Mouse (Mus musculus): ENCODE results near the gene Pou4f2. TPM values are rescaled to one million over a fixed set of nuclear protein-coding genes. Genes with fewer than 3 reads are reported as not detected.

The Pou4f2 gene
- not detected in 2 replicates for polyA plus RNA-seq (2012; rRNA removed)

DNA sequence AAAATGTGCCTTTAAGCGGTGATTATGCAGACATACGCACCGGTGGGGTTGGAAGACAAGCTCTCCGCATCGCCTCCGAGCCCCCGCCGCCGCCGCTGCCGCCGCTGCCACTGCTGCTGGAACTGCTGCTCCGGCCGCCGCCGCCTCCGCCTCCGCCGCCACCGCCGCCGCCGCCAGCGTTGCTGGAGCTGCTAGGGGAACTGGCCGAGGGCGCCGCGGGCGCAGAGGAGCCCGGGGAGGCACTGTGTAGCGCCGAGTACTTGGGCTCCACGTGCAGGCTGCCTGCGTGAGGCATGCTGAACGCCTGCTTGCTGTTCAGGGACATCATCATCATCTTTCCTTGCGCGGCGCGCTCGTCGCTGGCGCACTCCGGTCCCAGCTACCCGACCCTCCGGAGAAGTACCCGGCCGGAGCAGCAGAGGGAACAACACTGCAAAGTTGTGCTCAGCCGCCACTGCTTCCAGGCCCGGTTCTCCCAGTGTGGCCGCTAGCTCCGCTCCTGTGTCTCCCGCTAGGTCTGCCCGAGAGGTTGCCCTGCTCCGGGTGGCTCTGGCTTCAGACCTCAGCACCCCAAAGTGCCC is at the start of gene Pou4f2:
Gene Pou4f2, minus strand, starts transcription at position 575 of the 581 bp plus-strand sequence.
- Histone ChIP-seq H3K4me1 (ENCODE audit: control insufficient read depth, insufficient read depth, low read length) (no peaks in the 10 kb centered on the region), H3K27ac (ENCODE audit: insufficient read depth, low read length) (no peak within 1 kb of the TSS), H3K4me3 (ENCODE audit: insufficient read depth, low read length) (0 out of 2 replicates have a peak within 1 kb of the TSS, but pooled peaks have one; percentile 28)
- TF ChIP-seq CTCF (IDR thresholded peaks at IDR 0.05; ENCODE audit: extremely low read depth, insufficient read depth, low read length): no peak
- no peak for TF ChIP-seq POLR2A (IDR thresholded peaks at IDR 0.05; ENCODE audit: extremely low read depth, insufficient read depth, low read length)

DNA sequence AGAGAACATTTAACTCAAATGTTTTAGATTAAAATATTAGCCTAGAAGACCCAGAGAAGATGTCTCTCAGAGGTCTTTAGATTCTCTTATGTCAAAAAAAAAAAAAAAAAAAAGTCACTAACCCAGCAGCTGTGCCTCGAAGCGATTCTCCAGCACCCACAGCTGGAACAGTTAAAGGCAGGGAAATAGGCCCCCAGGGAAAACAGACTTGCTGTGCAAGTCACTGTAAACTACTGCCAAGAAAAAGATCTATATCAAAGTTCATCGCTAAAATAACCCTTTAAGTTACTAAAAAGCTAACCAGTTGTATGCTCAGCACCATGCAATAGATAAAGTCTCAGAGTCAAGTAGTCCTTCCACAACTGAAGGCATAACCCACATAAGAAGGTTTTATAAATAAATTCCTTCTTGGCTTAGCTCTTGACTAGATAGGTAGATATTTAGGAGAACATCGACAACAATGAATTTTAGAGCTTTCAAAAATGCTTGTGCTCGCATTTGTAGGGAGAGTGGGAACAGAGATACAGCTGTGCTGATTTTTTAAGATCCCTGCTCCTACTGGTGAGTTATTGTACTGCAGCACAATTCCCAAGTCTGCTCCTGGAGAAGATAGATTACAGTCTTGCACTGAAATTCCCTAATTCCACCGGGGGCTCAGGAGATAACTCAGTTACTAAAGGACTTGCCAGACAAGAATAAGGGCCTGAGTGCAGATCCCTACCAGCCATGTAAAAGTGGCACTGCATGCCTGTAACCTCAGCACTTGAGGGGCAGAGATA is 40.8 kb upstream of the Pou4f2 start:
- Histone ChIP-seq H3K4me1 (ENCODE audit: control insufficient read depth, insufficient read depth, low read length) (no peaks in the 10 kb centered on the region), H3K27ac (ENCODE audit: insufficient read depth, low read length) (no peak overlapping the region), H3K4me3 (ENCODE audit: insufficient read depth, low read length) (no peak overlapping the region)
- TF ChIP-seq POLR2A (IDR thresholded peaks at IDR 0.05; ENCODE audit: extremely low read depth, insufficient read depth, low read length) (no peak), CTCF (IDR thresholded peaks at IDR 0.05; ENCODE audit: extremely low read depth, insufficient read depth, low read length) (peak; percentile 4; the same call in 1 of the 2 replicates)

DNA sequence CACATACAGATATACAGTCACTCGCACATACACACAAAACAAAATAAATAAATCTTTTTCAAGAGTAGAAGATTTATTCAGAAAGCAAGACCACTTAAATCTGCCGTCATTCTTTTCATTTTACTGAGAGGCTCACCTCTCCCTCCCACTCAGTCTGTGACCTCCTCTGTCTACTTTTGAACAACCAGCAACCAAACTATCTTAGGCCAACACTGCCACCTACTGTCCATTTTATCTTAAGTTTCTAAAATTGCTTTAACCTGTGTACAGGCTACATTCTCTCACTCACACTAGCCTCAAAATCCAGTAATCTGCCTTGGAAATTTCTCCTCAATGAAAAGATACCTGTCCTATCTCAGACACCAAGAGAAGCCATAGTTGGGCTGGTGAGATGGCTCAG is 31.4 kb upstream of the Pou4f2 start:
- TF ChIP-seq CTCF (IDR thresholded peaks at IDR 0.05; ENCODE audit: extremely low read depth, insufficient read depth, low read length) (no peak), POLR2A (IDR thresholded peaks at IDR 0.05; ENCODE audit: extremely low read depth, insufficient read depth, low read length) (no peak)
- Histone ChIP-seq H3K27ac (ENCODE audit: insufficient read depth, low read length) (no peak overlapping the region), H3K4me3 (ENCODE audit: insufficient read depth, low read length) (no peak overlapping the region), H3K4me1 (ENCODE audit: control insufficient read depth, insufficient read depth, low read length) (no peaks in the 10 kb centered on the region)

DNA sequence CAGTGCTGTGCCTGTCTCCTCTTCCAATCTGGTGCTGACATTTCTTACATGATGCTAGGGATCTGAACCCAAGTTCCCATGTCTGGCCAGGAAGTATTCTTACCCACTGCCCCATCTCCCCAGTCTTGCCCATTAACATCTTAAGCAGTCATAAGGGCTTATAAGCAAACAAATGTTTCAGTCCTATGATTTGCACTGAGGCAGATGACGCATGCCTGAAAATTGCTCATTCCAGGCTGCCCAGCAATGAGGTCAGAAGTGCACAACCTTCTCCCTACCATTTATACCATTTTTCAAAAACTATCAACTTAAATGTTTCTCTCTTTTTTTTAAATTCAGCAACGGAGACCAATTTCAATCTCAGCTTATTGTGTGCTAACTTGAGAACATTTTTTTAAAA is 27.5 kb upstream of the Pou4f2 start:
- no peak for TF ChIP-seq POLR2A (IDR thresholded peaks at IDR 0.05; ENCODE audit: extremely low read depth, insufficient read depth, low read length)
- TF ChIP-seq CTCF (IDR thresholded peaks at IDR 0.05; ENCODE audit: extremely low read depth, insufficient read depth, low read length): no peak
- no peak overlapping the region for H3K27ac ChIP-seq (ENCODE audit: insufficient read depth, low read length)
- no peaks in the 10 kb centered on the region for H3K4me1 ChIP-seq (ENCODE audit: control insufficient read depth, insufficient read depth, low read length)
- no peak overlapping the region for H3K4me3 ChIP-seq (ENCODE audit: insufficient read depth, low read length)

DNA sequence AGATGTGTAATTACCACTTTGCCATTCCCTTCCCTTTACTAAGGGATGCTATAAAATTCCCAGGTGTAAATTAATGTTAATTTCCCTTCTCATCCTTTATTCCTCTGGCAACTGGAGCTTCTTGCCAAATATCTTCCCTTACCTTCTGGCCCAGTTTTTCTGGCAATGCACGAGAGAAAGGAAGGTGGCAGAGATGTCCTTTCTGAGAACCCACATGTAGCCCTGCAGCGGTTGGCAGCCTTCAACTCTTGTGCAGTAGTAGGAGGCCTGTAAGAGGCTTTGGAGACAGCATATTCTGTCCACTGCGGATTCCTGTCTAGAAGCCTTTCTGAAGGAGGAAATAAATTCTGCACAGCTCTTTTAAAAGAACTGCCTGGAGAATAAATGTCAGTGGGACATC is 20.0 kb upstream of the Pou4f2 start:
- TF ChIP-seq CTCF (IDR thresholded peaks at IDR 0.05; ENCODE audit: extremely low read depth, insufficient read depth, low read length): no peak
- TF ChIP-seq POLR2A (IDR thresholded peaks at IDR 0.05; ENCODE audit: extremely low read depth, insufficient read depth, low read length): no peak
- H3K27ac ChIP-seq (ENCODE audit: insufficient read depth, low read length): no peak overlapping the region
- H3K4me1 ChIP-seq (ENCODE audit: control insufficient read depth, insufficient read depth, low read length): no peaks in the 10 kb centered on the region
- no peak overlapping the region for H3K4me3 ChIP-seq (ENCODE audit: insufficient read depth, low read length)

DNA sequence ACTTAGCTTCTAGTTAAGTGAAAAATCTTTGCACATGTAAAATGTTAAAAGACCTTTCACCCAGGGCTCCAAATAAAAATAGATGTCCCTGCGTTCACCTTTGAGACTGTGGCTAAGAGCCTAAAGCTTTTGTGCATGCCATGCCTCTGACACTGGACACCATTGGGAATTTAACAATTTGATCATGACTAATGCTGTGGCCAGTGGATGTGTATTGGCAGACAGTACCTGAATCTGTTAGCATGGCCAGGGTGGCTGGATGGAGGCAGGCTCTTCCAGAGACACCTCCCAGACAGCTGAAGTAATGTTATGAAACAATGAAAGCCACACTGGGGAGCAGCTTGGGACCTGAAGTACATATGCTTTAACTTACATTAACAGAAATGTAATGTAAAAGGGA is 6.3 kb upstream of the Pou4f2 start:
- no peaks in the 10 kb centered on the region for H3K4me1 ChIP-seq (ENCODE audit: control insufficient read depth, insufficient read depth, low read length)
- H3K4me3 ChIP-seq (ENCODE audit: insufficient read depth, low read length): no peak overlapping the region
- no peak for TF ChIP-seq POLR2A (IDR thresholded peaks at IDR 0.05; ENCODE audit: extremely low read depth, insufficient read depth, low read length)
- no peak for TF ChIP-seq CTCF (IDR thresholded peaks at IDR 0.05; ENCODE audit: extremely low read depth, insufficient read depth, low read length)
- H3K27ac ChIP-seq (ENCODE audit: insufficient read depth, low read length): no peak overlapping the region

DNA sequence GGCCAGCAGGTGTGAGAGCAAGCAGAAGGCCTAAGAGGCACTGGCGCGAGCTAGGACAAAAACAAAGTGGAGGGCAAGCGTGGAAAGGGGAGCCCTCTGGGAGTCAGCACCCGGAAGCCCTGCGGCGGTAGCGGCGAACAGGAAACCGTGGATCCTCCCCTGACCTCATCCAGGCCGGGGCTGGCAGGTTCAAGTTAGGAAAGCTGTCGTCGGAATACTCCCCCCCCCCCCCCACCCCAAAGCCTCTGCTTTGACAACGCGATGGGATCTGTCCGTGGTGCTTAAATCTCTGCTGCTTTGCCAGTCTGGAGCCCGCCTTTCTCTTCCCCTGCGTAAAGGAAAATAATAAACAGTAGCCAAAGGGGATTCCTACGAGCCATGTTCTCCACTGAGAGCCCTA is 1.7 kb upstream of the Pou4f2 start:
- TF ChIP-seq POLR2A (IDR thresholded peaks at IDR 0.05; ENCODE audit: extremely low read depth, insufficient read depth, low read length) (no peak), CTCF (IDR thresholded peaks at IDR 0.05; ENCODE audit: extremely low read depth, insufficient read depth, low read length) (no peak)
- H3K4me3 ChIP-seq (ENCODE audit: insufficient read depth, low read length): no peak overlapping the region
- no peaks in the 10 kb centered on the region for H3K4me1 ChIP-seq (ENCODE audit: control insufficient read depth, insufficient read depth, low read length)
- no peak overlapping the region for H3K27ac ChIP-seq (ENCODE audit: insufficient read depth, low read length)

DNA sequence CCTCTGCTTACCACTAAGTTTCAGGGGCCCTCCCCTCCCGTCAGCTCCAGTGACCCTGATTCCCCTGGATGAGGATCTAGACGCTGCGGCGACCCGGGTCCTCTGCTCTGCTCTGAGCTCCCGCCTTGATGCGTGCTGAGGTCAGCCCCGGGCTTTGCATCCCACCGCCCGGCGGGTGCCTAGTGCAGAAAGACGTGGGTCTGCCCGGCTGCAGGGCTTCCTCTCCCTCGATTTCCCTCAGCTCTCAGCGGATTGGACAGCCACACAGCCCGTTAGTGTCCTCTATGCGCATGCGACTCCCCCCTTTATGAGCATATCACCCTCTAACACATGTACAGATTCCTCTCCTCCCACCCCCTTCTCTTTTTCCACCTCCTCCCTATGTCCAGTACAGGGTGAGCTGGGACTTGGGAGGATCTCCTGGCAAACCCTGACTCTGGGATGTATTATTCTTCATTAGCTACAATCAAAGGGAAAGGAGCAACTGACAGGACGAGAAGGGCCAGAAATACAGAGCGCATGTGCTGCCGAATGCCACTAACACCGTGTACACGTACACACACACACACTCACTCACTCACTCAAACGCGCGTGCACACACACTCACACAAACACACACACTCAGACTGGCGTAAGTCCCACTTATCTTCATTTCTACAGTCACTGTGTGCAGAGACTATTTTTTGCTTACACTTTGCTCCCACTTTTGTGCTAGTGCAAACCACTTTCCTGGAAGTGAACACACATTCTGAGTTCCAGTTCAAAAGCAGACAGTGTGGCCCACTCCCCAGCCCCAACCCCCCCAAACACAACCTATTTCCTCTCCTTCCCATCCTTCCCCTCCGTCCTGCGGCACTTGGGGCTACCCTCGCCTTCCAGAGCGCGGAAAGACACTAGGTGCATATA is 948 bp upstream of the Pou4f2 start:
- no peak for TF ChIP-seq CTCF (IDR thresholded peaks at IDR 0.05; ENCODE audit: extremely low read depth, insufficient read depth, low read length)
- no peak for TF ChIP-seq POLR2A (IDR thresholded peaks at IDR 0.05; ENCODE audit: extremely low read depth, insufficient read depth, low read length)
- Histone ChIP-seq H3K27ac (ENCODE audit: insufficient read depth, low read length) (no peak overlapping the region), H3K4me3 (ENCODE audit: insufficient read depth, low read length) (no peak overlapping the region), H3K4me1 (ENCODE audit: control insufficient read depth, insufficient read depth, low read length) (no peaks in the 10 kb centered on the region)

DNA sequence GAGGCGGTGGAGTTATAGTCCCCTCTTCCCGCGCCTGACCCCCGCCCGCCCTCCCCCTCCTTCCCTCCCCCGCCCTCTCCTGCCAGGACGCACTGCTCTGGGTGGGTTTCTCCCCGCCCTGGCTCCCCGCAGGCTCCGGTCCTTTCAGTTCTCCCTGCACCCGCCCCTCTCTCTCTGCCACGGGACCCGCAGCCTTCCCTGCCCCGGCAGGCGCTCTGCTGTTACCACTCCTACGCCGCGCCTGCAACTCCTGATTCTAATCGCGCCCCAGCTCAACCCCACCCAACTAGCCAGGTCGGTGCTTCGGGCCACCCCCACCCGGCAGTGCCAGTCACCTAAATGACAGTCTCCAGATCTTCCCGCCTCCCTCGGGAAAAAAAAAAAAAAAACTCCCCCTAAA is 216 bp upstream of the Pou4f2 start:
- Histone ChIP-seq H3K4me3 (ENCODE audit: insufficient read depth, low read length) (no peak overlapping the region), H3K27ac (ENCODE audit: insufficient read depth, low read length) (no peak overlapping the region), H3K4me1 (ENCODE audit: control insufficient read depth, insufficient read depth, low read length) (no peaks in the 10 kb centered on the region)
- no peak for TF ChIP-seq CTCF (IDR thresholded peaks at IDR 0.05; ENCODE audit: extremely low read depth, insufficient read depth, low read length)
- no peak for TF ChIP-seq POLR2A (IDR thresholded peaks at IDR 0.05; ENCODE audit: extremely low read depth, insufficient read depth, low read length)

All from cortical plate, adult 2 months (tissue).